Mouse (Mus musculus) heart, embryonic 16.5 days (tissue): ENCODE results near the gene Gm9903. TPM values are rescaled to one million over a fixed set of nuclear protein-coding genes. Genes with fewer than 3 reads are reported as not detected.

Experiments
- ATAC-seq: fragments of 200-750 bp; cut with Nextera tagmentation; replicated peaks from 2 replicates; pipeline ENCODE4 v1.8.0; 2017; ENCODE audit warnings: moderate number of reproducible peaks; ENCODE audit not compliant: insufficient read depth, low FRiP score; ENCODE audit errors: extremely low read depth
- H3K27ac ChIP-seq: fragments of 300-500 bp; sonication (generic); 2 replicates; pipeline ENCODE4 v1.5.1; 2014; ENCODE audit warnings: mild to moderate bottlenecking, low read length, control low read depth, moderate library complexity
- H3K27me3 ChIP-seq: fragments of 300-500 bp; sonication (generic); 2 replicates; pipeline ENCODE4 v1.6.1; 2014; ENCODE audit warnings: low read length, mixed read lengths; ENCODE audit not compliant: control insufficient read depth, insufficient read depth
- H3K36me3 ChIP-seq: fragments of 300-500 bp; sonication (generic); 2 replicates; pipeline ENCODE4 v1.6.1; 2014; ENCODE audit not compliant: control insufficient read depth, insufficient read depth
- H3K4me1 ChIP-seq: fragments of 300-500 bp; sonication (generic); 2 replicates; pipeline ENCODE4 v1.6.1; 2014; ENCODE audit warnings: low read length, mixed read lengths; ENCODE audit not compliant: control insufficient read depth, insufficient read depth
- H3K4me2 ChIP-seq: fragments of 300-500 bp; sonication (generic); 2 replicates; pipeline ENCODE4 v1.6.1; 2014; ENCODE audit warnings: low read depth, mild to moderate bottlenecking, control low read depth, low read length
- H3K4me3 ChIP-seq: fragments of 300-500 bp; sonication (generic); 2 replicates; pipeline ENCODE4 v1.5.1; 2014; ENCODE audit warnings: mild to moderate bottlenecking, control low read depth, low read length
- H3K9ac ChIP-seq: fragments of 300-500 bp; sonication (generic); 2 replicates; pipeline ENCODE4 v1.6.1; 2014; ENCODE audit warnings: low read length, control low read depth
- H3K9me3 ChIP-seq: fragments of 300-500 bp; sonication (generic); replicated peaks from 2 replicates; pipeline ENCODE4 v1.6.1; 2016; ENCODE audit warnings: low read length; ENCODE audit not compliant: control insufficient read depth
- WGBS: fragments of 180-500 bp; shearing (Covaris S2); extraction: QIAGEN DNeasy Blood & Tissue Kit; methylation state at CpG from one replicate; pipeline ENCODE4 v1.1.7; 2014; 5-methylcytosine and 5-hydroxymethylcytosine counted together
- polyA plus RNA-seq: library from polyadenylated mRNA; unstranded; fragments of >200 nt; fragmentation: Nextera tagmentation; extraction: Ambion mirVana; gene quantifications from 2 replicates; pipeline ENCODE4 v1.2.1, GENCODE M21; 2015

Gm9903 gene
- polyA plus RNA-seq, 1 experiment from 2014 or later, result 1.00 TPM

- Histone ChIP-seq H3K36me3 (peaks cover 18% of the 10 kb centered on the region; the same call in 1 of the 2 replicates), H3K27me3 (no peaks in the 10 kb centered on the region), H3K4me1 (peaks cover 40% of the 10 kb centered on the region), H3K4me3 (no peak overlapping the region), H3K4me2 (no peak overlapping the region), H3K27ac (no peak overlapping the region), H3K9me3 (no peaks in the 10 kb centered on the region), H3K9ac (no peak overlapping the region)
- WGBS, result 91% methylated on average over 13 of the region's 13 CpGs
- ATAC-seq, result no peak
These were observed 24.7 kb downstream of the Gm9903 start for GRCm38 (mm10) chr5:33654424-33654823.

- peaks cover 16% of the 10 kb centered on the region; the same call in 1 of the 2 replicates for H3K36me3 ChIP-seq
- H3K4me1 ChIP-seq, result peaks cover 39% of the 10 kb centered on the region
- no peak overlapping the region for H3K9ac ChIP-seq
- WGBS, result 88% methylated on average over 10 of the region's 10 CpGs
- H3K4me2 ChIP-seq, result no peak overlapping the region
- H3K27me3 ChIP-seq, result no peaks in the 10 kb centered on the region
- H3K27ac ChIP-seq, result no peak overlapping the region
- H3K4me3 ChIP-seq, result no peak overlapping the region
- ATAC-seq, result no peak
- H3K9me3 ChIP-seq, result no peaks in the 10 kb centered on the region
These were observed 25.6 kb downstream of the Gm9903 start for GRCm38 (mm10) chr5:33655251-33655840.

GRCm38 (mm10) chr5:33656739-33657138, 27.0 kb downstream of the Gm9903 start:
- peak overlapping the region; percentile 85 for H3K27ac ChIP-seq

GRCm38 (mm10) chr5:33657251-33657786, 27.6 kb downstream of the Gm9903 start:
- under 1% methylated on average over 32 of the region's 32 CpGs for WGBS
- Histone ChIP-seq H3K9me3 (no peaks in the 10 kb centered on the region), H3K27ac (peak overlapping the region; percentile 85), H3K9ac (peak overlapping the region; percentile 84), H3K4me1 (peaks cover 30% of the 10 kb centered on the region), H3K4me2 (peak overlapping the region; percentile 90), H3K4me3 (peak overlapping the region; percentile 79), H3K27me3 (no peaks in the 10 kb centered on the region), H3K36me3 (peaks cover 27% of the 10 kb centered on the region)
- peak; percentile 7 for ATAC-seq

More at GRCm38 (mm10) chr5:33656739-33657138, 27.0 kb downstream of the Gm9903 start:
- H3K9ac ChIP-seq, result peak overlapping the region; percentile 84
- no peaks in the 10 kb centered on the region for H3K9me3 ChIP-seq
- 25% methylated on average over 1 of the region's 1 CpGs for WGBS
- no peaks in the 10 kb centered on the region for H3K27me3 ChIP-seq
- peaks cover 30% of the 10 kb centered on the region for H3K4me1 ChIP-seq
- ATAC-seq, result no peak
- H3K4me3 ChIP-seq, result peak overlapping the region; percentile 79
- peaks cover 27% of the 10 kb centered on the region for H3K36me3 ChIP-seq
- peak overlapping the region; percentile 90 for H3K4me2 ChIP-seq

GRCm38 (mm10) chr5:33657787-33658663, 28.3 kb downstream of the Gm9903 start, which contains the start of the genes Tacc3 and Tmem129:
TSS of gene Tacc3 (plus strand) at chr5:33658128.
TSS of gene Tmem129 (minus strand) at chr5:33658416.
- Histone ChIP-seq H3K36me3 (peaks cover 31% of the 10 kb centered on the region), H3K4me2 (peak within 1 kb of the TSS; percentile 92), H3K4me3 (peak within 1 kb of the TSS; percentile 79), H3K4me1 (peaks cover 26% of the 10 kb centered on the region), H3K9ac (peak within 1 kb of the TSS; percentile 86), H3K9me3 (no peaks in the 10 kb centered on the region), H3K27ac (peak within 1 kb of the TSS; percentile 95), H3K27me3 (no peaks in the 10 kb centered on the region)
- peak; percentile 96 for ATAC-seq
- under 1% methylated on average over 60 of the region's 60 CpGs for WGBS

- under 1% methylated on average over 26 of the region's 26 CpGs for WGBS
- H3K4me3 ChIP-seq, result peak overlapping the region; percentile 79
- H3K4me1 ChIP-seq, result peaks cover 24% of the 10 kb centered on the region
- H3K27me3 ChIP-seq, result no peaks in the 10 kb centered on the region
- peak overlapping the region; percentile 92 for H3K4me2 ChIP-seq
- peak overlapping the region; percentile 67 for H3K27ac ChIP-seq
- peak overlapping the region; percentile 85 for H3K9ac ChIP-seq
- H3K36me3 ChIP-seq, result peaks cover 33% of the 10 kb centered on the region
- no peaks in the 10 kb centered on the region for H3K9me3 ChIP-seq
- no peak for ATAC-seq
These were observed 28.9 kb downstream of the Gm9903 start for GRCm38 (mm10) chr5:33658664-33659050.

- Histone ChIP-seq H3K27ac (no peak overlapping the region), H3K9ac (no peak overlapping the region), H3K4me1 (no peaks in the 10 kb centered on the region), H3K4me2 (no peak overlapping the region), H3K36me3 (peaks cover 69% of the 10 kb centered on the region), H3K4me3 (no peak overlapping the region), H3K9me3 (no peaks in the 10 kb centered on the region), H3K27me3 (no peaks in the 10 kb centered on the region)
- no peak for ATAC-seq
These were observed 38.5 kb downstream of the Gm9903 start for GRCm38 (mm10) chr5:33668223-33668622.

GRCm38 (mm10) chr5:33671659-33672058, 41.9 kb downstream of the Gm9903 start:
- Histone ChIP-seq H3K9ac (no peak overlapping the region), H3K4me2 (no peak overlapping the region), H3K4me1 (peaks cover 5% of the 10 kb centered on the region; the same call in 1 of the 2 replicates), H3K36me3 (peaks cover 49% of the 10 kb centered on the region), H3K4me3 (no peak overlapping the region), H3K27ac (no peak overlapping the region), H3K9me3 (no peaks in the 10 kb centered on the region), H3K27me3 (no peaks in the 10 kb centered on the region)
- 66% methylated on average over 5 of the region's 5 CpGs for WGBS
- no peak for ATAC-seq

GRCm38 (mm10) chr5:33674439-33674838, 44.7 kb downstream of the Gm9903 start:
- no peak overlapping the region for H3K4me3 ChIP-seq
- H3K4me1 ChIP-seq, result peaks cover 5% of the 10 kb centered on the region; the same call in 1 of the 2 replicates
- H3K27ac ChIP-seq, result no peak overlapping the region
- no peak overlapping the region for H3K4me2 ChIP-seq
- peaks cover 28% of the 10 kb centered on the region for H3K36me3 ChIP-seq
- 51% methylated on average over 3 of the region's 3 CpGs for WGBS
- H3K27me3 ChIP-seq, result no peaks in the 10 kb centered on the region
- no peak for ATAC-seq
- no peak overlapping the region for H3K9ac ChIP-seq
- H3K9me3 ChIP-seq, result no peaks in the 10 kb centered on the region
